Mouse (Mus musculus): ENCODE measurements around the gene 2210407C18Rik.

GRCm38 (mm10) chr11:58655151-58655550, 39.3 kb upstream of the 2210407C18Rik start:
- TF ChIP-seq CTCF (IDR thresholded peaks at IDR 0.05; ENCODE audit: low read depth) (no peak), EP300 (optimal IDR thresholded peaks at IDR 0.05) (no peak)

All from stomach, postnatal 0 days (tissue).